Mouse (Mus musculus) brown adipose tissue, adult 24 weeks (tissue): ENCODE measurements around the gene Dyrk3. TPM values are rescaled to one million over a fixed set of nuclear protein-coding genes. Genes with fewer than 3 reads are reported as not detected.

Experiments used
- H3K27ac ChIP-seq: fragments of 200-500 bp; replicated peaks from 2 replicates; pipeline ENCODE4 v1.5.1; 2012; ENCODE audit warnings: low read depth, mild to moderate bottlenecking, low read length
- H3K4me1 ChIP-seq: fragments of 200-500 bp; 2 replicates; pipeline ENCODE4 v1.6.1; 2012; ENCODE audit warnings: low read length, mixed read lengths; ENCODE audit not compliant: control insufficient read depth, insufficient read depth, insufficient read length
- H3K4me3 ChIP-seq: fragments of 200-500 bp; 2 replicates; pipeline ENCODE4 v1.5.1; 2012; ENCODE audit warnings: low read depth, mild to moderate bottlenecking, low read length, moderate library complexity; ENCODE audit not compliant: insufficient read depth
- polyA plus RNA-seq: library from polyadenylated mRNA; stranded (reverse); fragments of >200 nt; gene quantifications from 2 replicates; pipeline ENCODE4 v1.2.4, GENCODE M21; 2012; ENCODE audit not compliant: missing spikeins, insufficient read depth, insufficient read length

The Dyrk3 gene
- polyA plus RNA-seq, 1 experiment = not detected

DNA sequence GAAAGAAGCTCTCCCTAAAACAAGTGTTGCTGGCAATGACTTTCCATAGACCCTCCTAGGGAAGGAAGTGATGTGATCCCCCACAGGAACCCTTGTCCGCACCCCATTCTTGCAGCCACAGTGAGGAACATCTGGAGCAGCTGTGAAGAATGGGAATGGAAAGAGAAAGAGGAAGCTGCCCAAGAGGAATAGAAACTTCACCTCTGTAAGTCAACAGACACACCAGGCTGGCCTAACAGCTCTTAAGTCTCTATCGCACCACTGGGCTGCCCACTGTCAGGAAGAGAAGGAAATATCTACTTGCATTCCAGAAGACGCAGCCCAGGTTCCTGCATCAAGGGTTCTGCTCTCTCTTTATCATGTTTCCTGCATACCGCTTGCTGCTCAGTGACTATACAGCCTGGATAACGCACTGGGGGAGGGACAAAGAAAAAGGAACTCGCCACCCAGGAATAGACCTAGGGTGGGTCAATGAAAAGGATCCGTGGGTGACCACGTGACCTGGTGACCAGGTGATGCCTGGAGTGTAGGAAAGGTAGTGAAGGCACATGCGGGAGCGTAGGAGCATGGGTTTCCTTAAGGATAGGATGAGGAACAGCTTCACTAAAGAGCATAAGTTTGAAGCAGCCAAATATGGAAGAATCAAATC lies 34.2 kb downstream of the Dyrk3 start:
- Histone ChIP-seq H3K27ac (peak overlapping the region; percentile 17; the same call in 1 of the 2 replicates), H3K4me3 (no peak overlapping the region), H3K4me1 (no peaks in the 10 kb centered on the region)

DNA sequence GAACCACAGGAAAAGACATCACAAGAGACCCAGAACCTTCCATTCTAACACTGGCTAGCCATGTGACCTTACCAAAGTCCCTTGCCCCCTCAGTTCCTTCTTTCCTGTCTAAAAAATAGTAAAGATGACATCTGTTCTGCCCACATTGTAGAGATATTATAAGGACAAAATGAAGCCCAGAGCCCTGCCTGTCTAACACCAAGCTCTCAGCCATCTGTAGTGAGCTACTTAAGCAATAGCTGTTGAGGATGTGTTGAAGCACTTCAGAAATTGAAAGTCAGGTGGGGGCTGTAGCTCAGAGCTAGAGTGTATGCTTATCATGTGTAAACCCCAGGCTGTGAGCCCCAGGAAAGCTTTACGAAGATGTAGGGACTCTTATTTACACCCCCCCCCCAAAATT lies 37.3 kb downstream of the Dyrk3 start:
- Histone ChIP-seq H3K4me3 (no peak overlapping the region), H3K27ac (no peak overlapping the region), H3K4me1 (no peaks in the 10 kb centered on the region)

DNA sequence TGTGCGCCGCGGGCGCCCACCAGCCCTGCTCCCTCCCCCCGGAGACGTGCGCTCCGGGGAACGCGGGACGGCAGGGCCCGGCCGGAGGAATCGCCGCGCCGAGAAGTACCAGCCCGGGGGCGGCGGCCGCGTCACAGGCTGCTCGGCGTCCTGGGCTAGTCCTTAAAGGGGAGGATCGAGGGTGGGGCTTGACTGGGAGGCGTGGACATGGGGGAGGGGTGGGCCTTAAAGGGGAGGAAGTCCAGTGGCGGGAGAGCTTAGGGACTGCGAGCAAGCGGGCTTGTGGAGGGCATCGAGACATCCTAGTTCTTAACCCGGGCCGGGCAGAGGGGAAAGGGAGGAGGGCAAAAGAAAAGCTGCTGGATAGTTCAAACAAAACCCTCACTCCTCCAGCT lies 40.4 kb downstream of the Dyrk3 start, which contains the start of gene Mapkapk2:
Gene Mapkapk2 (minus strand): TSS at position 127 of the 395 bp plus-strand sequence.
- Histone ChIP-seq H3K4me3 (peak within 1 kb of the TSS; percentile 80), H3K27ac (peak within 1 kb of the TSS; percentile 93), H3K4me1 (peaks cover 13% of the 10 kb centered on the region)

- peak overlapping the region; percentile 80 for H3K4me3 ChIP-seq
Observed at GRCm38 (mm10) chr1:131096803-131097699, 41.1 kb downstream of the Dyrk3 start.

GRCm38 (mm10) chr1:131096132-131096695 lies 41.9 kb downstream of the Dyrk3 start:
- Histone ChIP-seq H3K4me3 (peak overlapping the region; percentile 80), H3K4me1 (peaks cover 26% of the 10 kb centered on the region), H3K27ac (peak overlapping the region; percentile 93)

More at GRCm38 (mm10) chr1:131096803-131097699, 41.1 kb downstream of the Dyrk3 start:
- peaks cover 20% of the 10 kb centered on the region for H3K4me1 ChIP-seq
- peak overlapping the region; percentile 93 for H3K27ac ChIP-seq

DNA sequence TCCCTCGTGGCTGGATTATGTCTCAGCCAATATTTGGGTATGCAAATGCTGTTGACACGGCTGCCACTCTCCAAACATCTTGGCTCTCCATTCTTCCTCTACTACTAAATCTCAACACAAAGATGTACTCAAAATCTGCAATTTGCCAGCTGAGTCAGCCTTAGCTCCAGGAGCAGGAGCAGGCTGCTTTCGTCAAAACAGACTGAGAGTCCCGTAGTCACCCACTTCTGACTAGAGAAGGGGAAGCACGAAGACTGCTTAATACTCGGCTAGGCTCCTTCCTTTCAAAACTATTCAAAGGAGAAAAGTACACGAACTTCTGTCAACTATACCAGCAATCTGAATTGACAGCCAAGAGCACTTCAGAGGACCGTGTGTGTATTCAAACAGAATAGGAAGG lies 42.6 kb downstream of the Dyrk3 start:
- Histone ChIP-seq H3K4me1 (peaks cover 32% of the 10 kb centered on the region), H3K27ac (peak overlapping the region; percentile 93), H3K4me3 (peak overlapping the region; percentile 80)

DNA sequence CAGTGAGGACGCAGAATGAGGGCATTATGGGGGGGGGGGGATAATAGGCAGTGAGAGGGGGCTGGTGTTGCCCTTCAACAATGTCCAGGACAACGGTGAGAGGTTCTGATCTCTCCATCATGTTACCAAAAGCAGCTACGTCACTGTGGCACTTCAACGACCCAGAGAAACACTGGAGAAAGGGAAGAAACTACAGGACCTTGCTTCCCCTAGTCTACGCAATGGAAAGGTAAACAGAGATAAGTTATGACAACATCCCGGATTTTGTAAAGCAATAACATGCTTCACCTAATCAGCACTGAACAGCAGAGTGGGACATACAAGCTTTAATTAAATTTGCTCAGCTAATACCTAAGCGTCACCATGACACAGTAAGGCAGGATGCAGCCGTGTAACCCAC lies 44.3 kb downstream of the Dyrk3 start:
- H3K4me3 ChIP-seq = no peak overlapping the region
- peak overlapping the region; percentile 42; the same call in 1 of the 2 replicates for H3K27ac ChIP-seq
- H3K4me1 ChIP-seq = peaks cover 46% of the 10 kb centered on the region

DNA sequence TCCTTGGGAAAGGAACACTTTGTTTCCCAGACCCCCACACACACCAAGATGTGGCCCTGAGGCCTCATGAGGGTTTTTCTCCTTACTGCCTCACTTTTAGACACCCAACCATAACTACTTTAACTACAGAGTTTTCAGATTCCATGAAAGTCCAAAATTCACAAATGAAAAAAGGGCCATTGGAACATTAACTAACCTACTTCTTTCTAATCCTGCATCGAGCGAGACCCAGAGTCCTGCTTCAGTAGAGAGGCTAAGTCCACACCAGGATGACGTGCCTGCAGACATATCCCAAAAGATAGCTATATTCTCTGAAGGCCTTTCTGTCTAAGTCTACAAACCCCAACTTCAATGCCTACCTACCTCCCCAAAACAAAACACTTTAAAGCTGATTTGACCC lies 45.3 kb downstream of the Dyrk3 start:
- Histone ChIP-seq H3K4me3 (no peak overlapping the region), H3K27ac (peak overlapping the region; percentile 53), H3K4me1 (peaks cover 49% of the 10 kb centered on the region)

DNA sequence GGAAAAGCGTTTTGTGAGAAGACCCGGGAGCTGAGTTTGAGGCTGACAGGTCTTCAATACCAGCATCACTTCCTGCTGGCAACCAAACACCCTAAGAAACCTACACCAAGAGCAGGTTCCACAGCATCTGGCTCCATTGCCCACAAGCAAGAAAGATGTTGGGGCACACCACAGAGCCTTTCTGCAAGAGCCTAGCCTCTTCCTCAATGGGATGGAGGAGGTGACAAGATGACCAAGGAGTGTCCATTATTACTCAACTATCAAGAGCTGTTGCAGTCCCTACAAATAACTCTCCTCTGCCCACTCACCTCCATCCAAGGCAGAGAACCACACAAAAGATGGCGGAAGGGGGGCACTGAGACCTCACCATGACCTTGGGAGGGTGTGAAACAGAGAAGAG lies 46.0 kb downstream of the Dyrk3 start:
- H3K4me1 ChIP-seq = peaks cover 52% of the 10 kb centered on the region

DNA sequence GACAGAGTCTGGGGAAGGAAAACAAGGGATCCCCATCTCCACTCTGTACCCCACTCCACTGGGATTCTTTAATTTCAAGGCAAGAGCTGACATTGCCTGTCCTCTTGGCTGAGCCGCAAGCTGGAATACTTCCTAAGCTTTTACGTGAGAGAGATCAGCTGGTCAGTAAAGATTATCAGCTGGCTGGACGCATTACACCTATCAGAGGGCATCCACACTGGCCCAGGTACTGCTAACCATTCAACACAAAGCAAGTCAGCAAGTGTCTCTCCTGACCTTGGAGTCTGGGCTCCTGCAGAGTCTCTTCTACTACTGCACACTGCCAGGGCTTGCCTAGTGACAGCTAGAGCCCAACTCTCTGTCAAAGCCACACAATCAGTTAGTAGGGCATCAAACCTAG lies 46.7 kb downstream of the Dyrk3 start:
- no peak overlapping the region for H3K4me3 ChIP-seq
- peak overlapping the region; percentile 82 for H3K27ac ChIP-seq
- H3K4me1 ChIP-seq = peaks cover 57% of the 10 kb centered on the region

More for the DNA sequence above, 46.0 kb downstream of the Dyrk3 start:
- Histone ChIP-seq H3K4me3 (no peak overlapping the region), H3K27ac (peak overlapping the region; percentile 53)

GRCm38 (mm10) chr1:131090877-131091276 lies 47.3 kb downstream of the Dyrk3 start:
- Histone ChIP-seq H3K27ac (peak overlapping the region; percentile 82), H3K4me1 (peaks cover 63% of the 10 kb centered on the region), H3K4me3 (no peak overlapping the region)

DNA sequence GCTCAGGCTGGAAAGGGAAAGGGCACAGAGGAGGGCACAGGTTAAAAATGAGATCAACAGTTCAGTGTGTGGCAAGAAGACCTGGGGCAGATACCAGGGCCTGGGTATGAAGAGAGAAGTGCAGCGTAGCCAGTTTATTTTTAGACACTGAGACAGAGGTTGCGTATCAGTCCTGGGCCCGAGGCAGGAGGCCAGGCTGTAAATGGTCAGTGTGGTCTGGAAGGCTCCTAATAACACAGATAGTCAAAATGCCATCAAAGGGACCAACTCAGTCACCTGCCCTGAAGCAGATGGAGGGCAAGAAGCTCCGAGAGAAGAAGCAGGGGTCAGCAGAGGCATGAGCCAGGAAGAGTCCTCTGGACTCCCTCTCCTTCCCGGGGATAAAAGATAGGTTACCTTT lies 47.9 kb downstream of the Dyrk3 start:
- H3K27ac ChIP-seq = peak overlapping the region; percentile 96
- H3K4me1 ChIP-seq = peaks cover 63% of the 10 kb centered on the region
- H3K4me3 ChIP-seq = no peak overlapping the region

DNA sequence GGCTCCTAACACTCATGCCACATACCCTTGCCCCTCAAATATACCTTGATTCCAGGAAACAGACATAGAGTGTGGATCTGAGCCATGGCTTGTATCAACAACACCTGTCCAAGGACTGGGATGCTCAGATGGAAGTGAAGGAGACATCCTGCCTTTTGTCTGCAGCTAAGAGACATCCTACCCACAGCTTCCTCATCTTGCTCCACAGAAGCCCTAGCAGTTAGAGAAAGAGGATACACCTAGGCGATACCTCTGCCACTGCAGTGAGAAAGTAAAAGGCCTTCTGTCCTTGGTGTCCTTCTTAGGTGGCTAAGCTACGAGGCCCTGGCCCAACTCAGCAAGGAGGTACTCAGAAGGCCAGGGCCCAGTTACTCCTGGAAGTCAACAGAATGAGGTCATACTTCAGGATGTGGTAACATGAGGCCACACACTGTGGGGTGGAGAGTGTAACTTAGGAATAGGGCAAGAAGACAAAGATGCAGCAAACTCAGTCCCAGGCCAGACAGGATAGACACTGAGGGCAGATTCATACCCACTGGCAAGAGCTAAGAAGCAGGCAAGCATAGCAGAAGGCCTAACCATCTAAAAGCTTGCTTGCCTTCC lies 48.5 kb downstream of the Dyrk3 start:
- H3K27ac ChIP-seq = peak overlapping the region; percentile 96
- H3K4me3 ChIP-seq = no peak overlapping the region
- H3K4me1 ChIP-seq = peaks cover 67% of the 10 kb centered on the region

- no peak overlapping the region for H3K4me3 ChIP-seq
- H3K27ac ChIP-seq = peak overlapping the region; percentile 96
- peaks cover 70% of the 10 kb centered on the region for H3K4me1 ChIP-seq
Observed at GRCm38 (mm10) chr1:131088547-131088946, 49.6 kb downstream of the Dyrk3 start.

GRCm38 (mm10) chr1:131086907-131087306 lies 51.2 kb downstream of the Dyrk3 start:
- Histone ChIP-seq H3K4me3 (no peak overlapping the region), H3K27ac (peak overlapping the region; percentile 88), H3K4me1 (peaks cover 71% of the 10 kb centered on the region)
